Mouse (Mus musculus) megakaryocyte, embryonic 14.5 days (primary cell): ENCODE results near the gene Abcc9.

ENCODE experiments used
- FLI1 ChIP-seq: IDR thresholded peaks from 2 replicates; pipeline ENCODE4 v1.6.1; 2012; ENCODE audit warnings: low read length, inconsistent platforms, mixed read lengths
- GATA1 ChIP-seq: IDR thresholded peaks from 3 replicates; pipeline ENCODE4 v1.6.1; 2012; ENCODE audit warnings: mixed read lengths, low read length, inconsistent platforms, borderline replicate concordance

- no peak for TF ChIP-seq GATA1
- TF ChIP-seq FLI1, result no peak
Observed at GRCm38 (mm10) chr6:142543648-142544047, 158.5 kb downstream of the Abcc9 start.
